Mouse (Mus musculus) midbrain, embryonic 12.5 days (tissue): ENCODE results near the gene Rplp1. TPM values are rescaled to one million over a fixed set of nuclear protein-coding genes. Genes with fewer than 3 reads are reported as not detected.

Experiments
- ATAC-seq: fragments of 200-750 bp; cut with Nextera tagmentation; 2 replicates; pipeline ENCODE4 v1.8.0; 2017; ENCODE audit warnings: low read depth, moderate TSS enrichment, moderate library complexity; ENCODE audit not compliant: low FRiP score
- H3K27ac ChIP-seq: fragments of 300-500 bp; sonication (generic); replicated peaks from 2 replicates; pipeline ENCODE4 v1.5.1; 2016; ENCODE audit warnings: mild to moderate bottlenecking
- H3K27me3 ChIP-seq: fragments of 300-500 bp; sonication (generic); 2 replicates; pipeline ENCODE4 v1.6.1; 2016; ENCODE audit warnings: mild to moderate bottlenecking
- H3K36me3 ChIP-seq: fragments of 300-500 bp; sonication (generic); 2 replicates; pipeline ENCODE4 v1.6.1; 2016
- H3K4me1 ChIP-seq: fragments of 300-500 bp; sonication (generic); 2 replicates; pipeline ENCODE4 v1.6.1; 2016
- H3K4me2 ChIP-seq: fragments of 300-500 bp; sonication (generic); replicated peaks from 2 replicates; pipeline ENCODE4 v1.6.1; 2016; ENCODE audit warnings: mild to moderate bottlenecking, moderate library complexity
- H3K4me3 ChIP-seq: fragments of 300-500 bp; sonication (generic); 2 replicates; pipeline ENCODE4 v1.5.1; 2016; ENCODE audit warnings: mild to moderate bottlenecking
- H3K9ac ChIP-seq: fragments of 300-500 bp; sonication (generic); replicated peaks from 2 replicates; pipeline ENCODE4 v1.6.1; 2016; ENCODE audit warnings: mild to moderate bottlenecking, moderate library complexity
- H3K9me3 ChIP-seq: fragments of 300-500 bp; sonication (generic); 2 replicates; pipeline ENCODE4 v1.6.1; 2016; ENCODE audit warnings: mild to moderate bottlenecking
- WGBS: fragments of 180-500 bp; shearing (Covaris S2); methylation state at CpG from one replicate; pipeline ENCODE4 v1.1.7; 2016; 5-methylcytosine and 5-hydroxymethylcytosine counted together
- polyA plus RNA-seq: library from polyadenylated mRNA; unstranded; fragments of >200 nt; fragmentation: Nextera tagmentation; extraction: Ambion mirVana; gene quantifications from 2 replicates; pipeline ENCODE4 v1.2.1, GENCODE M21; 2016

Gene Rplp1
- polyA plus RNA-seq, 1 experiment from 2014 or later: 790 TPM

DNA sequence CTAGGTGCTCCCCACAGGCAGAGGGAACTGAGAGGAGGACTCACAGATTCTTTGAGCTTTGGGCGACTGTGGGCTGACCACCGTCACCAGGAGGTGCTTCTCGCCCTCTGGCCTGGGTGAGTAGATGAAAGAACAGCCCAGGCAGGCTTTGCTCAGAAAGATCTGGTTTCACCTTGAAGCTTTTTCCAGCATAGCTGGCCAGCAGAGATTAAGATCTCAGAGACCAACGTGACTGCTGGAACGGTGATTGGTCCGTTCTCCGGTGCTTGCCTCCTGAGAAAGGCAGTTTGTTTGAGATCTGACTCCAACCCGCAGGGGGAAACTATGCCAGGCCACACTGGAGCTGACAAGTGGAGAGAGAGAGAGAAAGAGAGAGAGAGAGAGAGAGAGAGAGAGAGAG, 19.3 kb downstream of the Rplp1 start:
- Histone ChIP-seq H3K9me3 (no peaks in the 10 kb centered on the region), H3K4me2 (no peak overlapping the region), H3K27ac (no peak overlapping the region), H3K27me3 (peaks cover 24% of the 10 kb centered on the region), H3K9ac (no peak overlapping the region), H3K4me3 (no peak overlapping the region), H3K36me3 (no peaks in the 10 kb centered on the region), H3K4me1 (peaks cover 5% of the 10 kb centered on the region; the same call in 1 of the 2 replicates)
- ATAC-seq: no peak
- WGBS: 80% methylated on average over 8 of the region's 8 CpGs

- H3K27ac ChIP-seq: peak overlapping the region; percentile 46; the same call in 1 of the 2 replicates
These were observed 24.5 kb downstream of the Rplp1 start for GRCm38 (mm10) chr9:61889855-61890254.

DNA sequence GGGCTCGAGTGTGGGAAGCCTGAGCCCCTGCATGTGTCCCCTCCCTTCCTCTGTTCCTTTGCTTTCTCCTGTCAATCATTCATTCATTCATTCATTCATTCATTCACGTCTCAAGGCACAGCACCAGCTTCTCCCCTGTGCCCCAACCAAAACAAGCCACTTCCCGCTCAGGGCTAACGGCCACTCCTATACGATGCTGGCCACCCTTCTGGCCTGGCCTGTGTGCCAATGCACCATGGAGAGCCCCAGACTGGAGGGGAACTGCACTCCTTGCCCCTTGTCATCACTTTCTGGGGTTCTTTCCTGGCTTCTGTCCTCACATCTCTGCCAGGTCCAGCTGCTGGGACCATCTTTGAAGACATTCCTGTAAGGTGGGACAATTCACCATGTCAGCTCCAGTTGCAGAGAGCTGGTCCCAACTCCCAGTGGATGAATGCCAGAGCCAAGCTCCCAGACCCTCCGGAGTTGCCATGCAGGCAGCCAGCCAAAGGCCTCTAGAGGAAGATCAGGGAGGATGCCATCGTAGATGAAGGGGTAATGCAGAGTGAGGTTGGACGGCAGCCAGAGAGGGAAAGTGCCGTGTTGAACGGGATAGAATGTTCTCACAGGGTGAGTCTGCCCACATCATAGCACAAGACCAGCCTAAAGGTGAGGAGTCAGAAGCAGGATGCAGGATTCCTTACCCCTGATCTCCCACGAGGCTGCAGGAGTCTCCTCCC, 26.5 kb downstream of the Rplp1 start:
- Histone ChIP-seq H3K27me3 (0 out of 2 replicates have a peak, but pooled peaks cover 4% of the 10 kb centered on the region), H3K27ac (peak overlapping the region; percentile 35; the same call in 1 of the 2 replicates), H3K4me2 (no peak overlapping the region), H3K9ac (no peak overlapping the region), H3K4me3 (no peak overlapping the region), H3K36me3 (no peaks in the 10 kb centered on the region), H3K4me1 (peaks cover 18% of the 10 kb centered on the region), H3K9me3 (no peaks in the 10 kb centered on the region)
- 77% methylated on average over 11 of the region's 11 CpGs for WGBS
- ATAC-seq: no peak

More at GRCm38 (mm10) chr9:61889855-61890254, 24.5 kb downstream of the Rplp1 start:
- Histone ChIP-seq H3K9me3 (no peaks in the 10 kb centered on the region), H3K27me3 (0 out of 2 replicates have a peak, but pooled peaks cover 4% of the 10 kb centered on the region), H3K4me1 (peaks cover 13% of the 10 kb centered on the region), H3K9ac (no peak overlapping the region), H3K4me3 (no peak overlapping the region), H3K36me3 (no peaks in the 10 kb centered on the region), H3K4me2 (no peak overlapping the region)
- 63% methylated on average over 8 of the region's 8 CpGs for WGBS
- no peak for ATAC-seq

DNA sequence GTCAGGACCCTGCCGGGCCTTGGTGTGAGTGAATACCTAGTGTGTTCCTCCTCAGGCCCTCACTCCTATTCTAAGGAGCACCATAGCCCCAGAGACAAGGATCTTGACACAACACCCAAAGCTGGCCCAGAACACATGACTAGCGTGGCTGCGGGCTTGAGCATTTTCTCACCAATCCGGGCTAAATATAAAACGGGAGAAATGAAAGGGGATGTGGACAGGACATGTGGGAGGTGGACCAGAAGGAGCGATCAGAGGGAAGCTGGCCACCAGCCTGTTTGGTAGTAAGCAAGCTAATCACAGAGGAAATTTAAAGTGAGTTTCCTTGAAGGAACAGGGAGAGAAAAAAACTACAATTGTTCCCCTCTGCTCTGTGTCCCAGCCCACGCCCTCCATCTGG, 28.4 kb downstream of the Rplp1 start:
- Histone ChIP-seq H3K27ac (no peak overlapping the region), H3K9me3 (no peaks in the 10 kb centered on the region), H3K9ac (no peak overlapping the region), H3K4me2 (no peak overlapping the region), H3K4me1 (peaks cover 18% of the 10 kb centered on the region), H3K27me3 (peaks cover 4% of the 10 kb centered on the region; the same call in 1 of the 2 replicates), H3K36me3 (no peaks in the 10 kb centered on the region), H3K4me3 (no peak overlapping the region)
- WGBS: 87% methylated on average over 7 of the region's 7 CpGs
- no peak for ATAC-seq

DNA sequence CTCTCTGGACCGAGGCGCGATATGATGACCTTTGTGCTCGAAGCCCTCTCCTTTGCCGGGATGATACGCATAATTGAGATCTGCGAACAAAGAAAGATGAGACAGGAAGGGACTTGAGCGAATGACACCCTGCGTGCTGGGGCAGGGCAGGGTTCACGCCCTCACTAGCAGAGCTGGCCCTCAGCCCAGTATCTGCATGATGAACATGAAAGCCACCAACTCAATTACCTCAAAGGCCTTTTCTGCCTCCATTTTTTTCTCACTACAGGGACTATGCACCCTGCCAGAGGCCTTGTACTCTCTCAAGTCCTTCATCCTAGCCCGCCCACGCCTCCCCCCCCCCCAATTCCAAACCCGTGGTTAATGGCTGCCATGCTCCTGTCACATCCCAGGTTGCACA, 29.4 kb downstream of the Rplp1 start:
- Histone ChIP-seq H3K27me3 (peaks cover 4% of the 10 kb centered on the region; the same call in 1 of the 2 replicates), H3K9ac (no peak overlapping the region), H3K36me3 (no peaks in the 10 kb centered on the region), H3K27ac (0 out of 2 replicates have a peak overlapping the region, but pooled peaks have one; percentile 21), H3K4me1 (peaks cover 18% of the 10 kb centered on the region), H3K9me3 (no peaks in the 10 kb centered on the region), H3K4me2 (no peak overlapping the region), H3K4me3 (no peak overlapping the region)
- WGBS: 56% methylated on average over 13 of the region's 13 CpGs
- no peak for ATAC-seq

- WGBS: 77% methylated on average over 7 of the region's 7 CpGs
- Histone ChIP-seq H3K27ac (0 out of 2 replicates have a peak overlapping the region, but pooled peaks have one; percentile 21), H3K36me3 (no peaks in the 10 kb centered on the region), H3K4me3 (no peak overlapping the region), H3K9me3 (no peaks in the 10 kb centered on the region), H3K9ac (no peak overlapping the region), H3K4me1 (peaks cover 18% of the 10 kb centered on the region), H3K4me2 (no peak overlapping the region), H3K27me3 (peaks cover 4% of the 10 kb centered on the region; the same call in 1 of the 2 replicates)
- no peak for ATAC-seq
These were observed 30.0 kb downstream of the Rplp1 start for GRCm38 (mm10) chr9:61884375-61884774.

DNA sequence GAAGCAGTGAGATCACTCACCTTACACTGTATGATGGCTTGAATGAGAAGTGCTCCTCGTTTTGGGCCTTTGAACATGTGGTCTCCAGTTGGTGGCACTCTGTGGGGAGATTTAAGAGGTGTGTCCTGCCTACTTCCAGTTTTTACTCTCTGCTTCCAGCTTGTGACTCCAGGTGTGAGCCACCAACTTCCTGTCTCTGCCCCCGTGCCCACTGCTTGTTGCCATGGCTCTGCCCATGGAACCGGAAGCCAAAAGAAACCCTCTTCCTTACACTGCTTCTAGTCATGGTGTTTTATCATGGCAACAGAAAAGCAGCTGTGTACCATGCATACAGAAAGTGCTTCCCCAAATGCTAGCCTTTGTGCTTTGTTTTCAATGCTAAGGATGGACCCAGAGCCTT, 32.2 kb downstream of the Rplp1 start:
- Histone ChIP-seq H3K27me3 (no peaks in the 10 kb centered on the region; the same call in 1 of the 2 replicates), H3K9ac (no peak overlapping the region), H3K36me3 (no peaks in the 10 kb centered on the region), H3K27ac (no peak overlapping the region), H3K4me2 (no peak overlapping the region), H3K4me3 (no peak overlapping the region), H3K9me3 (no peaks in the 10 kb centered on the region), H3K4me1 (peaks cover 30% of the 10 kb centered on the region)
- no peak for ATAC-seq
- 84% methylated on average over 3 of the region's 3 CpGs for WGBS

- H3K27me3 ChIP-seq: peaks cover 6% of the 10 kb centered on the region; the same call in 1 of the 2 replicates
- no peak overlapping the region for H3K4me3 ChIP-seq
- no peak overlapping the region for H3K4me2 ChIP-seq
- H3K9ac ChIP-seq: no peak overlapping the region
- 25% methylated on average over 2 of the region's 2 CpGs for WGBS
- no peaks in the 10 kb centered on the region for H3K36me3 ChIP-seq
- ATAC-seq: no peak
- no peaks in the 10 kb centered on the region for H3K9me3 ChIP-seq
- H3K4me1 ChIP-seq: peaks cover 38% of the 10 kb centered on the region
- H3K27ac ChIP-seq: no peak overlapping the region
These were observed 35.5 kb downstream of the Rplp1 start for GRCm38 (mm10) chr9:61878889-61879288.

- peak overlapping the region; percentile 49 for H3K27ac ChIP-seq
- no peaks in the 10 kb centered on the region for H3K36me3 ChIP-seq
- H3K9me3 ChIP-seq: no peaks in the 10 kb centered on the region
- peak; percentile 50; the same call in 1 of the 2 replicates for ATAC-seq
- peaks cover 50% of the 10 kb centered on the region for H3K4me1 ChIP-seq
- H3K4me2 ChIP-seq: 0 out of 2 replicates have a peak overlapping the region, but pooled peaks have one; percentile 21
- H3K4me3 ChIP-seq: no peak overlapping the region
- no peak overlapping the region for H3K9ac ChIP-seq
- peaks cover 6% of the 10 kb centered on the region; the same call in 1 of the 2 replicates for H3K27me3 ChIP-seq
- 23% methylated on average over 22 of the region's 22 CpGs for WGBS
These were observed 36.8 kb downstream of the Rplp1 start for GRCm38 (mm10) chr9:61877373-61878112.

DNA sequence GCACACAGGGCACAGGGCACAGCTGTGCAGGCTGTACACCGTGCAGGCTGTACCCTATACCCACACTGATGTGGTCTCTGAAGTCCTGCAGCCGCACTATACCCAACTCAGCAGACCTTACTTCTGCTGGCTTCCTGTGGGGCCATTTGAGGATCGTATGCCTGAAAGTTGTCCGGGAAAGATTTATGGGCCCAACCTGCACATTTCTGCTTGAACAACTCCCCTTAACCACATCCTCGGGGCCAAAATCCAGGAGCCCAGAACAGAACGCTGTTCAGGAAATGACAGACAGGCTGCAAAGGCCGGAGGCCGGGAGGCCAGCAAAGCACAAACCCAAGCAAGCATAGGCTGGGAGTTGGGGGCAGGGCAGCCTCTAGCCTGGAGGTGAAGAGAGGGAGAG, 41.0 kb downstream of the Rplp1 start:
- H3K4me2 ChIP-seq: no peak overlapping the region
- no peak overlapping the region for H3K4me3 ChIP-seq
- no peak overlapping the region for H3K9ac ChIP-seq
- H3K9me3 ChIP-seq: no peaks in the 10 kb centered on the region
- H3K27ac ChIP-seq: peak overlapping the region; percentile 90
- WGBS: 52% methylated on average over 8 of the region's 8 CpGs
- peaks cover 6% of the 10 kb centered on the region; the same call in 1 of the 2 replicates for H3K27me3 ChIP-seq
- H3K4me1 ChIP-seq: peaks cover 58% of the 10 kb centered on the region
- no peak for ATAC-seq
- no peaks in the 10 kb centered on the region for H3K36me3 ChIP-seq

- Histone ChIP-seq H3K4me3 (no peak overlapping the region), H3K27ac (peak overlapping the region; percentile 90), H3K4me1 (peaks cover 49% of the 10 kb centered on the region), H3K9me3 (no peaks in the 10 kb centered on the region), H3K9ac (no peak overlapping the region; the same call in 1 of the 2 replicates), H3K4me2 (0 out of 2 replicates have a peak overlapping the region, but pooled peaks have one; percentile 21), H3K36me3 (no peaks in the 10 kb centered on the region), H3K27me3 (peaks cover 6% of the 10 kb centered on the region; the same call in 1 of the 2 replicates)
- peak; percentile 95 for ATAC-seq
- 8% methylated on average over 8 of the region's 8 CpGs for WGBS
These were observed 41.9 kb downstream of the Rplp1 start for GRCm38 (mm10) chr9:61872246-61872941.
